Mouse (Mus musculus) A20 (cell line): ENCODE data around the gene Rnf121.

Experiments
- DNase-seq: peaks from one replicate; pipeline ENCODE4 v3.0.0-alpha.2; 2011; ENCODE audit warnings: low read depth, low spot score

Gene Rnf121

GRCm38 (mm10) chr7:102065046-102065891 lies at the start of gene Rnf121, which contains the start of the genes Xndc1 and Xntrpc:
Rnf121 (minus strand) TSS chr7:102065469.
Xndc1 (plus strand) TSS chr7:102065511.
Xntrpc (plus strand) TSS chr7:102065713.
- DNase-seq = peak; percentile 97

- DNase-seq = no peak
Measured at GRCm38 (mm10) chr7:102113151-102113729, 48.0 kb upstream of the Rnf121 start.

GRCm38 (mm10) chr7:102109746-102110145 lies 44.5 kb upstream of the Rnf121 start:
- DNase-seq = no peak

GRCm38 (mm10) chr7:102109171-102109570 lies 43.9 kb upstream of the Rnf121 start, which contains the start of gene Art5:
Art5 (minus strand) TSS chr7:102109489.
- no peak for DNase-seq

- DNase-seq = no peak
Measured at GRCm38 (mm10) chr7:102108206-102108605, 42.9 kb upstream of the Rnf121 start.

- no peak for DNase-seq
Measured at GRCm38 (mm10) chr7:102106700-102107141, 41.5 kb upstream of the Rnf121 start.

- no peak for DNase-seq
Measured at GRCm38 (mm10) chr7:102104126-102104525, 38.9 kb upstream of the Rnf121 start.

GRCm38 (mm10) chr7:102103555-102103954 lies 38.3 kb upstream of the Rnf121 start:
- DNase-seq = no peak

GRCm38 (mm10) chr7:102102696-102103095 lies 37.4 kb upstream of the Rnf121 start:
- DNase-seq = no peak

GRCm38 (mm10) chr7:102102241-102102640 lies 37.0 kb upstream of the Rnf121 start:
- DNase-seq = no peak

- no peak for DNase-seq
Measured at GRCm38 (mm10) chr7:102101487-102101886, 36.2 kb upstream of the Rnf121 start, which contains the start of gene Art1. Art1 (plus strand) TSS chr7:102101743.

GRCm38 (mm10) chr7:102100868-102101267 lies 35.6 kb upstream of the Rnf121 start:
- DNase-seq = no peak

- peak; percentile 57 for DNase-seq
Measured at GRCm38 (mm10) chr7:102099760-102100661, 34.7 kb upstream of the Rnf121 start.

- DNase-seq = no peak
Measured at GRCm38 (mm10) chr7:102087336-102087735, 22.1 kb upstream of the Rnf121 start.

- DNase-seq = no peak
Measured at GRCm38 (mm10) chr7:102084041-102084696, 18.9 kb upstream of the Rnf121 start.

GRCm38 (mm10) chr7:102082816-102083215 lies 17.5 kb upstream of the Rnf121 start, which contains the start of gene Trpc2:
Trpc2 (plus strand) TSS chr7:102083116.
- DNase-seq = no peak

- no peak for DNase-seq
Measured at GRCm38 (mm10) chr7:102081784-102082183, 16.5 kb upstream of the Rnf121 start.

- no peak for DNase-seq
Measured at GRCm38 (mm10) chr7:102080311-102080710, 15.0 kb upstream of the Rnf121 start.

GRCm38 (mm10) chr7:102078517-102078916 lies 13.2 kb upstream of the Rnf121 start:
- DNase-seq = peak; percentile 43

GRCm38 (mm10) chr7:102076714-102077296 lies 11.5 kb upstream of the Rnf121 start:
- peak; percentile 64 for DNase-seq

GRCm38 (mm10) chr7:102066363-102066762 lies 1.1 kb upstream of the Rnf121 start:
- no peak for DNase-seq
